Mouse (Mus musculus): ENCODE measurements around the gene Chst12. TPM values are rescaled to one million over a fixed set of nuclear protein-coding genes. Genes with fewer than 3 reads are reported as not detected.

The Chst12 gene
- total RNA-seq, 4 experiments from 2014 or later, result 14.3 to 24.0 (median 18.8) TPM

- no peak for DNase-seq (ENCODE audit: low spot score in 2 of 2)
Observed at GRCm38 (mm10) chr5:140570223-140570870, 65.0 kb downstream of the Chst12 start.

GRCm38 (mm10) chr5:140571201-140571600 lies 65.9 kb downstream of the Chst12 start:
- no peak for DNase-seq (ENCODE audit: low spot score in 2 of 2)

- DNase-seq (ENCODE audit: low spot score in 2 of 2), result no peak
Observed at GRCm38 (mm10) chr5:140571673-140572072, 66.3 kb downstream of the Chst12 start.

GRCm38 (mm10) chr5:140572611-140573010 lies 67.3 kb downstream of the Chst12 start:
- no peak for DNase-seq (ENCODE audit: low spot score in 2 of 2)

Other genes starting within 250 kb of the Chst12 start
- 10 to 100 TPM; 15.3 to 19.9 (median 17.2) TPM for gene Mad1l1, start 184.0 kb upstream of the Chst12 start, total RNA-seq (2022)
- 1 to 10 TPM; 5.0 to 6.3 (median 5.2) TPM for gene Nudt1, start 183.9 kb upstream of the Chst12 start, total RNA-seq (2022)
- gene Mrm2, start 173.7 kb upstream of the Chst12 start, total RNA-seq (2022), result 1 to 10 TPM; 7.8 to 9.7 (median 9.1) TPM
- 10 to 100 TPM in 3 of 4 experiments, 1 to 10 TPM in 1; 9.1 to 15.8 (median 12.7) TPM for gene Snx8, start 116.3 kb upstream of the Chst12 start, total RNA-seq (2022)
- gene Eif3b, start 86.2 kb upstream of the Chst12 start, total RNA-seq (2022), result 10 to 100 TPM; 84.4 to 88.2 (median 87.0) TPM
- gene Gm4869, start 59.9 kb upstream of the Chst12 start, total RNA-seq (2022), result not detected
- gene Grifin, start 59.5 kb downstream of the Chst12 start, total RNA-seq (2022), result under 1 TPM in 2 of 4 experiments, not detected in 2; 0.67 to 0.80 TPM
- gene Lfng, start 101.8 kb downstream of the Chst12 start, total RNA-seq (2022), result 10 to 100 TPM; 18.1 to 25.0 (median 22.8) TPM
- 100 to 1,000 TPM; 160 to 168 (median 167) TPM for gene Ttyh3, start 143.5 kb downstream of the Chst12 start, total RNA-seq (2022)
- gene Iqce, start 196.8 kb downstream of the Chst12 start, total RNA-seq (2022), result 10 to 100 TPM; 48.7 to 69.6 (median 65.9) TPM
- 10 to 100 TPM; 19.6 to 24.3 (median 22.0) TPM for gene Brat1, start 199.5 kb downstream of the Chst12 start, total RNA-seq (2022)
- 10 to 100 TPM; 15.3 to 21.4 (median 18.7) TPM for gene Amz1, start 218.6 kb downstream of the Chst12 start, total RNA-seq (2022)